Mouse (Mus musculus): ENCODE measurements at regions not wholly inside any gene's neighbourhood (a gene's known extent, or its start where the extent isn't known, plus 50 kb on each side); places are given as distances from the start of the nearest gene placed in this dataset.

DNA sequence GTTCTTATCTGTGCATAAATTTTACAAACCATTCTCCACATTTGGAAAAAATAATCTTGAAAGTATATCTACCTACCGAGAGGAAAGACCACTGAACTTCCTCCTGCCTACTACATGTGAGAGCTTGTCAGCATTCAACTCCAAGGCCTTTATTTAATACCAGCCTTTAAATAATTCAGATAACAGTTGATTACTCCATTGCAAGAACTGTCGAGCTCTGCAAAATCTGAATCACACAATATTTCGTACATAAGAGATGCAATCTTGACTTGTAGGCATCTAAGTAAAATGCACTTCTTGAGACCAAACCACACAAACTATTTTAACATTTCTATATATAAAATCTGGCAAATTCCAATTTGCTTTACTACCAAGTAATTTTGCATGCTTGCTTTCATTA is 164.1 kb upstream of the Cypt12 start:
- no peak for DNase-seq (ENCODE audit: low read depth, low spot score)
- Histone ChIP-seq H3K79me2 (ENCODE audit: control insufficient read depth, insufficient read depth, low read length, poor library complexity) (no peaks in the 10 kb centered on the region), H3K9me3 (replicated peaks; ENCODE audit: insufficient read depth, low read length) (no peaks in the 10 kb centered on the region), H3K36me3 (ENCODE audit: control insufficient read depth in 1 of 2, insufficient read depth in 2 of 2, low read length in 2 of 2) (no peaks in the 10 kb centered on the region), H3K4me3 (ENCODE audit: control insufficient read depth in 1 of 2, insufficient read depth in 1 of 2, low read depth in 2 of 2, low read length in 2 of 2) (no peak overlapping the region), H3K27ac (ENCODE audit: control insufficient read depth, low read depth, low read length) (no peak overlapping the region), H3K27me3 (ENCODE audit: control insufficient read depth in 1 of 2, insufficient read depth in 2 of 2, low read length in 2 of 2) (no peaks in the 10 kb centered on the region), H3K9ac (ENCODE audit: control insufficient read depth, low read depth, low read length, poor library complexity, severe bottlenecking) (no peak overlapping the region), H3K4me1 (ENCODE audit: control insufficient read depth in 1 of 2, insufficient read depth in 2 of 2, low read length in 2 of 2) (no peaks in the 10 kb centered on the region)
- no peak for TF ChIP-seq NRF1 (IDR thresholded peaks at IDR 0.05; ENCODE audit: insufficient read depth, low read depth, low read length, poor library complexity, severe bottlenecking)
- TF ChIP-seq CHD2 (IDR thresholded peaks at IDR 0.05; ENCODE audit: low read length) = no peak
- TF ChIP-seq MAFK (IDR thresholded peaks at IDR 0.05; ENCODE audit: borderline replicate concordance, low read depth, low read length) = no peak

- TF ChIP-seq NRF1 (IDR thresholded peaks at IDR 0.05; ENCODE audit: insufficient read depth, low read depth, low read length, poor library complexity, severe bottlenecking) (no peak), ELF1 (IDR thresholded peaks at IDR 0.05; ENCODE audit: low read depth, low read length) (no peak), RAD21 (IDR thresholded peaks at IDR 0.05; ENCODE audit: low read depth, low read length) (no peak), POLR2AphosphoS5 (IDR thresholded peaks at IDR 0.05; ENCODE audit: borderline replicate concordance, low read depth, low read length) (no peak), MXI1 (IDR thresholded peaks at IDR 0.05; ENCODE audit: low read depth, low read length) (no peak), TBP (IDR thresholded peaks at IDR 0.05; ENCODE audit: low read depth, low read length) (no peak), ZKSCAN1 (IDR thresholded peaks at IDR 0.05; ENCODE audit: low read depth, low read length) (no peak), HCFC1 (IDR thresholded peaks at IDR 0.05; ENCODE audit: low read depth, low read length) (no peak), ZC3H11A (IDR thresholded peaks at IDR 0.05; ENCODE audit: low read depth, low read length) (no peak), MEF2A (IDR thresholded peaks at IDR 0.05; ENCODE audit: extremely low read depth, insufficient replicate concordance, low read depth, low read length, poor library complexity, severe bottlenecking) (no peak), GATA1 (IDR thresholded peaks at IDR 0.05; ENCODE audit: low read depth, low read length) (no peak), USF1 (IDR thresholded peaks at IDR 0.05; ENCODE audit: low read depth, low read length) (no peak), CHD2 (IDR thresholded peaks at IDR 0.05; ENCODE audit: low read length) (no peak), ETS1 (IDR thresholded peaks at IDR 0.05; ENCODE audit: low read depth, low read length) (no peak)
- H3K27me3 ChIP-seq (ENCODE audit: control insufficient read depth in 1 of 2, insufficient read depth in 2 of 2, low read length in 2 of 2) = no peaks in the 10 kb centered on the region
- no peaks in the 10 kb centered on the region for H3K9me3 ChIP-seq (replicated peaks; ENCODE audit: insufficient read depth, low read length)
- H3K9ac ChIP-seq (ENCODE audit: control insufficient read depth, low read depth, low read length, poor library complexity, severe bottlenecking) = no peak overlapping the region
- no peak overlapping the region for H3K4me3 ChIP-seq (ENCODE audit: control insufficient read depth in 1 of 2, insufficient read depth in 1 of 2, low read depth in 2 of 2, low read length in 2 of 2)
- no peak overlapping the region for H3K27ac ChIP-seq (ENCODE audit: control insufficient read depth, low read depth, low read length)
- H3K4me1 ChIP-seq (ENCODE audit: control insufficient read depth in 1 of 2, insufficient read depth in 2 of 2, low read length in 2 of 2) = no peaks in the 10 kb centered on the region
- H3K36me3 ChIP-seq (ENCODE audit: control insufficient read depth in 1 of 2, insufficient read depth in 2 of 2, low read length in 2 of 2) = no peaks in the 10 kb centered on the region
- no peaks in the 10 kb centered on the region for H3K79me2 ChIP-seq (ENCODE audit: control insufficient read depth, insufficient read depth, low read length, poor library complexity)
- no peak for DNase-seq (ENCODE audit: low read depth, low spot score)
Measured at GRCm38 (mm10) chr3:17784587-17784986, 163.6 kb upstream of the Cypt12 start.
